Mouse (Mus musculus) heart, postnatal 36 days (tissue): ENCODE measurements around the gene Krtap27-1. TPM values are rescaled to one million over a fixed set of nuclear protein-coding genes. Genes with fewer than 3 reads are reported as not detected.

Experiments
- DNase-seq, 2 experiments: peaks; one replicate each; pipeline ENCODE4 v3.0.0; 2021 to 2022
- intact Hi-C: fragments of 180-260 bp; cut with DNase I; formaldehyde crosslinking; loops from one replicate; pipeline ENCODE4 v1.15.1; 2025
- total RNA-seq, 2 experiments: library from RNA; stranded (reverse); gene quantifications; 2 replicates each; pipeline ENCODE4 v1.2.3; 2021

Krtap27-1 gene
- total RNA-seq: not detected

DNA sequence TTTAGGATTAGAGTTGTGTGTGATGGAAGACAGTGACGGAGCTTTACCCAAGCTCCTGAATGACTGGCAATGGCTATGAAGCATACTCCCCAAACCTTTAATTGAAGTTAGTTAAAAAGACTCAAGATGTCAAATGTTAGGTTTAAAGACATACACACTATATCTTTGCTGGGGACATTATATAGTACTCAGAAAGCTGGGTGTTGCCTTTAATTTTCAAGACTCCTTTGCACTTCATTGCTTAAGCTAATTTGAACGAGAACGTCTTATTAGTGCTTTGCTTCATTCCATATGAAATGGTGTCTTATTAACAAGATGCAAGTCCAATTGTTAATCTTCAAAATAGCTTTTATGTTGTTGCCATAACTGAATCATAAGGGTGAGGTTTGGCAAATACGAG lies at the start of gene Krtap27-1:
Gene Krtap27-1 (minus strand): TSS at position 101 of the 400 bp plus-strand sequence.
- intact Hi-C loops: no loop called here
- DNase-seq: no peak

DNA sequence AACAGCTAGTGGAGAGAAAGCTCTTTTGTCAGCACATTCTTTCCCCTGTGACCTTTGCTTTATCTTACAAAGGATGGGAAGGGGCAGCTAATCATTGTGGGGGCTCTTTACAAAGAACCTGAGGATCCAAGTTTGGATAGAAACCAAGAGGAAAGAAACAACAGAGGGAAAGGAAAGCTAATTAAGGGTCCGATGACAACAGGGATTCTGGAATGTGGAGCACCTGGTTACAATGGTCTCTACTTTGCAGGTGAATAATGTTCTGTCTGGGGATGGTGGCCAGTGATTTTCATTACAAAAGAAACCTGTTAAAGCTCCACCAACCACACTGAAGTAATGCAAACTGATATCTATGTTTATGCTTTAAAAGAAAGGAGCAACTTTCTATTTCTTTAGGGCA lies 48.6 kb upstream of the Krtap27-1 start:
- no peak for DNase-seq
- intact Hi-C loops: no loop called here

DNA sequence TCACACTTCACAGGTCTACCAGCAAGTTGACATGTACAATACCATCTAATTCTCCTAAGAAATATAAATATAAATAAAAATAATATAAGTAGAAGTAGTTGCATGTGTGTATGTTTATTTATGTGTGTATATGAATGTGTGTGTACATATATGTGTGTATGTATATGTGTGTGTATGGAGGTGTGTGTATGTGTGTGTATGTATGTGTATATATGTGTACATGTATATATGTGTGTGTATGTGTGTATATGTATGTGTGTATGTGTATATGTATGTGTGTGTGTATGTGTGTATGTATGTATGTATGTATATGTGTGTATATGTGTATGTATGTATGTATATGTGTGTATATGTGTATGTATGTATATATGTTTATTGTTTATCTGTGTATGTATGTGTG lies 45.1 kb upstream of the Krtap27-1 start:
- no peak for DNase-seq
- intact Hi-C loops: no loop called here

DNA sequence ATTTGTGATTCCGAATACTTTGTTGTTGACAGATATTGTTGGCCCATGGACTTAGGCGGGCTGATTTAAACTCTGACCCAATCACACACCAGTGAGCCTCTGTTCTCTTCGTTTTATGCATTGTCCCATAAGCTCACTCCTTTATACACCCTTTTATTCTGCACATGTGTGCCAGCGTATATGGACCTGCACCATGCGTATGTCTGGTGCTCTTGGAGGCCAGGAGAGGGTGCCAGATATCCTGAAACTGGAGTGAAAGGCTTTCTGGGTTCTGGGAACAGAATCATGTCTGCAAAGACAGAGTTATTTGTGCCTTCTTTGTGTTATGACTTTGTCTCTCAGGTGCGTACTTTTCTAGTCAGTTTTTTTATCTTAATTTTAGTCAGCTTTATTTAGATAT lies 39.8 kb upstream of the Krtap27-1 start:
- intact Hi-C loops: no loop called here

DNA sequence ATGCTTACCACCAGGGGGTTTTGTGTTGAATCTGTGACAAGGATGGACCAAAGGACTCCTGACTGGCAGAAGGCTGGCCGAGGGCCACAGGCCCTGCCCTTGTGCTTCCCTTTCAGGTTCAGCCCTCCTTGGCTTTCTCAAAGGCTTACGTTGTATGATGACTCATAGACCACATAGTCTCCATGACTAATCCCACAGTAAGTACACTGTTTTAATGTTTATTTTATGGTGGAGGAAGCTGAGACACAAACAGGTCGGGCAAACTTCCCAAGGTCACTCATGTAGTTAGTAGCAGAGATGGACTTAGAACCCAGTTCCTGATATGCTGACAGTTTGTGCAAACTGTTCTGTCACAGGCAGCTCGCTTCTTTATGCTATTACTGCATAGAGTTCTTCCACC lies 39.3 kb upstream of the Krtap27-1 start:
- DNase-seq: no peak
- intact Hi-C loops: no loop called here

More for the DNA sequence above, 39.8 kb upstream of the Krtap27-1 start:
- no peak for DNase-seq

DNA sequence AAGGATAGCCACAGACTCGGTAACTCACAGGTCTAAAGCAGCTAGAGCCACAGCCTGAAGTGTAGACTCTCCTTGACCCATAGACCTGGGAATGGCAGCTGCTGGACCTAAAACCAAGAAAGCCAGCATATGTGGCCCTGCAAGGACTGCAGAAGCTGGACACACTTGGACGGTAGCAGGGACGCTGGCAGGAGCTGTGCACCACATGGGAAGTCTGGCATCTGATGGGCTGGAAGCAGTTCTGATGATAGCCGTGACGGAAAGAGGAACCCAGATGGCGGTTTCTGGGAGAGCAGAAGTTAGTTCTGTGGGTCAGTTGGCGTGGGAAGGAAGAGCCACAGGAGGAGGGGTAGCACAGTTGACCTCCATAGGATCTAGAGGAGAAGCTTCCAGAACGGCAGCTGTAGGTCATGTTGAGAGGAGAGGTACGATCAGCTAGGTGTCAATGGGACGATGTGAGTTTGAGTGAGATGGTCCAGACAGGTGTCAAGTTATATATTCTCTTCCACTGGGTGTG lies 36.1 kb upstream of the Krtap27-1 start, which contains the start of gene 2310061N02Rik:
Gene 2310061N02Rik (minus strand): TSS at position 467 of the 517 bp plus-strand sequence.
- intact Hi-C loops: no loop called here
- DNase-seq: no peak

DNA sequence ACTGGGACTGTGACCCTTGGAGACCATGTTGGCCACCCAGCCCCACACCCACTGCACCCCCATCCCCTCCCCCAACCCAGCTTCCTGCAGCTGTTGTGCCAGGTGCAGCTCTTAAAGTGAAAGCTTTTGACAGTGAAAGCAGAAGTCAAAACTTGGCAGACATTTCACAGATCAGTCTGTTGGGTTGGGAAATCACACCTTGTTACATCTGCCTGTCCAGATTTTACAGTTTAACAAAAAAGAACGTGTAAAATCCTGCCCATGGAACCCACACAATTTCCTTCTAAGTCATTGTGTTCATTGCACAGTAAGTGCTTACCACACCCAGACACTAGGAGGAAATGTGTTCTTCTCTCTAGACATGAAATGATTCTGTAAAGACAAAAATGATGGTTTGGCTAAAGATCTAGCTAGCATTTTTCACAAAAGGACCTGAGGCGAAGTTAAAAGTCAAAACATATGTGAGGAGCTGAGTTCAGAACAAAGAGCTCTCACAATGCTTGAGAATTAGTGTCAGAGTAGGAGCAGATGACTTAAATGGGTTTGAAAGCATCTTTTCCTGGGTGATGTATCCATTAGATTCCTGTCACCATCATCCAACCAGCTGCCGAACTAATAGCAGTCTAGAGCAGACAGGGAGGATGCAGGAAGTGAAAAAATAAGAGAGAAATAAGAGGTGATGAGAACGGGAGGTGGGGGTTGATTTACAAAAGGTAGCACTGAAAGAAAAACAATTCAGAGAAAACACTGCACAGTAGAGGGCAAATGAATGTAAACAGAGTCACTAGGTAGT lies 29.8 kb upstream of the Krtap27-1 start:
- intact Hi-C loops: no loop called here
- DNase-seq: no peak

DNA sequence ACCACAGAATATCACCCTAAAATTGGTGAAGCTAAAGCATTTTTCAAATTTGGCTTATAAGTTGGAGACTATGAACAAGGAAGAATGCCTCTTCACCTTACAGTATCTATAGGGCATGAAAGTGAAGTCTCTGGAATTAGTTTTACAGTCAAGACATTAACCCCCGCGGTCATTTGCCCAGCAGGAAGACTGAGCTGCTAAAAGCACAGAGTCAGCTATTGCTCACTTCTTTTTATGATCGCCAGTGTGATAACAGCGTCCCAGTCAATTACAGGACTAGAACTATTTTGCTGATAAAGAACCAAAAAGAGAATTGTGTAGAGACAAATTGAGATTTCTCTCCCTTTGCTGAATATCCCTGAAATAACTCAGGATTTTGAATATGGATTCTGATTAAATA lies 24.8 kb upstream of the Krtap27-1 start:
- DNase-seq: no peak

DNA sequence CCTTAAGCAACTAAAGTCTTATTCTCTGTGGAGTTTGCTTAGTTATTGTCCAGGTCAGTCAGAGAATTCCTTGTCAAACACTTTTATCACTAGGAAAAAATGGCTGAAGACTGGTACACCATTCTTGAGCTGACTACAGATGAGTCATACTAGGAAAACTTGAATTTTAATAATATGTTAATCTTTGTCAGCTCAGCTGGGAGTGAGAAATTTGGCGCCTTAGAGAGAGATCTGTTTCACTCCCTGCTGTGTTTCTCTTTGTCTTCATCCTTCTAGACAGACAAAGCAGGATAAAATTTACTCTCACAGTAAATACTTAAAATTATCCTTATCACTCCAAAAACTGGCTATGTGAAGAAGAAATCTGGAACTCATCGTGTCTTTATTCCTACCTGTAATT lies 9.8 kb upstream of the Krtap27-1 start:
- DNase-seq: no peak
- intact Hi-C loops: no loop called here

More for the DNA sequence above, 24.8 kb upstream of the Krtap27-1 start:
- intact Hi-C loops: no loop called here

DNA sequence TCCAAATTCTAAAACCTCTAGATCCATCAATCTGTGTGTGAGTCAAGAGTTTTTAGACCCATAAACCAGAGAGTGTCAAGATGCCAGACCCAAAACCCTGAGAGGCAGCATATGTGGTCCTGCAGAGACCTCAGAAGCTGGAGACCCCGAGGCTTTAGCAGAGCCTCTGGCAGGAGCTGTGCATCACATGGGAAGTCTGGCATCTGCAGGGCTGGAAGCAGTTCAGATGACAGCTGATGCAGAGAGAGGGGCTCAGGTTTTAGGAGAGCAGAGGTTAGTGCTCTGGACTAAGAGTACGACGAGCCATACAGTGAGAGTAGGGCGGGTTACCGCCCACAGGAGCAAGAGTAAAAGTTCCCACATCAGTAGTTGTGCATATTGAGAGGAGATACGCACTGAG lies 7.6 kb upstream of the Krtap27-1 start:
- intact Hi-C loops: no loop called here
- DNase-seq: no peak

DNA sequence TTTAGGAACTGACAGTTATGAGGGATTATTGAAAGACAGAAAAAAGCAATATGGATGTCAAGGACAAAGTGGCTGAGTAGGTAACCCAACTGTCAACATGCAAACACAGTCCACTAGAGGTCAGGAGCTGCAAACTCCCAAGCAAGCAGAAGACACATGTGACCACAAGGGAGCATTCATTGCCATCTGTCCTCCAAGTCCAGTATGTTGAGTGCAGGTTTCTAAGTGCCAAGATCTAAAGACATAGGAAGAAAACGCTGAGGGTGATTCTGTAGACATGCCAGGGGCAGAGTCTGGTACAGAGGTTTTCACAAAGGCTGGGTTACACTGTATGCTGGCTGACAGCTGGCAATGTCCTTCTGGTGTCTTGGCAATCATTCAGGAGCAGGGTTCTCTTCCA lies 14.0 kb downstream of the Krtap27-1 start:
- intact Hi-C loops: no loop called here
- no peak for DNase-seq

DNA sequence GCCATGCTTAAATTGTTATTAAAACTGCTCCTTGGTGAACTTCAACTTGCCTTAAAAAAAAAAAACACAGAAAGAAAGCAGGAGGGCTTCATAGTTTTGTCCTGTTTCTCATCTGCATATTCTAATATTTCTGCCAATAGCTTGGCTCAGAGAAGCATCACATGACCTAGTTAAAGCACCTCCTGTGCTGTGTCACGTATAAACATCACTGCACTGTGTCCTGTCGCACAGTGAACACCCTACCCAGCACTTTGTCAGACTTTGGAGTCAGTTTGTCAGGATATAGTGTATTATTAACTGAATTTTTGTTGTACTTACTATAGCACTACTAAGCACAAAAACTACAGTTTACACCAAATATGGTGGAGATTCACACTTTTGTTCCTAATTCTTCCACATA lies 19.5 kb downstream of the Krtap27-1 start:
- DNase-seq: no peak
- intact Hi-C loops: no loop called here

DNA sequence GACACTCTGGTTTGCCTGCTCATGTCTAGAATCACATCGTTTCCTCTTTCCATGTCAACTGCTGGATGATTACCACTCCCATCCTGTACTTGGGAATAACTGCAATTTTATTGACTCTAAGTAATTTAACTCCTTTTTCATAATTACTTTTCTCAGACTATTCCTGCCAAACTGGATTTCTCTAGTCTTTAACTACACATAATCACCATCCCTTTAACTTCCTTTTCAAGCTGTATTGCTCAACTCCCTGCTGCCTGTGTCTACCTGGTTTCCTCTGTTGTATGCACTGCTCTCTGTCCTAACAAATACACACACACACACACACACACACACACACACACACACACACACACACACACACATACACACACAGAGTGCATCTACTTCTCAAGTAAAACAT lies 20.4 kb downstream of the Krtap27-1 start:
- no peak for DNase-seq
- intact Hi-C loops: no loop called here

DNA sequence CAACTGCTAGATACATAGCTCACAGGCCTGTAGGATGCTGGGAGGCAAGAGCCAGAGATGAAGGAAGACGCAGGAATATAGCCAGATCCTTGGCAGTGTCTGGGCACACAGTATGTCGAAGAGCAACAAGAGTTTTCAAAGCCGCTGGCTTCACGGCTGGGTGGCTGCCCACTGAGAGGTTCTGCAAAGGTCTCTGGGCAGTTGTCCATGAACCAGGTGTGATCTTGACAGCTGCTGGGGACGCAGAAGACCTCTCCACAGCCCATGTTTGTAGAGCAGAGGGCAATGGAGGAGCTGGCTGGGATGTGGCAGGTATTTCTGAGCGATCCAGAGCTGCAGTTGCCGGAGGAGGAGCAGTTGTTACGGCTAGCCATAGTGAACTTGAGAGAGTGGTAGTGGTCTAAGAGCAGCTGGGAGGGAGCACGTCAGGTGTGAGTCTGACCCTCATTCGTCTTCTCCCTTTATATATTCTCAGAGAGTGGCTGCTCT lies 24.1 kb downstream of the Krtap27-1 start, which contains the start of gene Krtap26-1:
Gene Krtap26-1 (minus strand): TSS at position 439 of the 489 bp plus-strand sequence.
- DNase-seq: no peak
- intact Hi-C loops: no loop called here

DNA sequence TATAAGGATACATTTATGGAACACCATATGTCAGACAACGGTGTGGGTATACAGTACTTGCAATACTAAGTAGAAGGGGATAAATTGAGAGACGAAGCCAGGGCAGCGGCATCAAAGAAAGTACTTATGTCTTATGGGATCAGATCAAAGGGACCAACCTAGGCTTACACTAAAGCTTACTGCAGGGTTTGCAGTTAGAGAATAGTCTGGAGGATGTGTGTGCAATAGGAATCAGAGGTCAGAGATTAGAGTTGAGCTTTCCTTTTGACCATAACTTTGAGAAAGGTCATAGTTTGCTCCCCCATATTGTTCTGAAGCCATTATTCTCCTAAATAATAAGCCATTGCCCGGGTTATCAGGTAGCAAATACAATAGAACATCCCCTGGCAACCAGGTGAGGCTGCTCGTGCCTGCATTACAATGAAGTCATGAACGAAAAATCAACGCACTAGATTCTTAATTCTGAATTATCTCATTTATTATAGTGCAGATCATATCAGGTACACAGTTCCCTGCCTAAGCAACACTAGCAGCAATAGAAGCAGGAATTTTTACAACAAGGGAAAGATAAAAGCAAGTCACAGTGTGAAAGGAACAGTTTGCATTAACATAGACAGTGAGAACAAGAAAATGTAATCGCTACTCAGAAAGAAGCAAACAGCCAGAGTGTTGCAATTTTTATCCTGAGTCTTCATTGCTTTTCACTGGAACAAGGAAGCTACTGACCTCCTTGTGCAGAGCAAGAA lies 24.9 kb downstream of the Krtap27-1 start:
- DNase-seq: no peak
- intact Hi-C loops: no loop called here

DNA sequence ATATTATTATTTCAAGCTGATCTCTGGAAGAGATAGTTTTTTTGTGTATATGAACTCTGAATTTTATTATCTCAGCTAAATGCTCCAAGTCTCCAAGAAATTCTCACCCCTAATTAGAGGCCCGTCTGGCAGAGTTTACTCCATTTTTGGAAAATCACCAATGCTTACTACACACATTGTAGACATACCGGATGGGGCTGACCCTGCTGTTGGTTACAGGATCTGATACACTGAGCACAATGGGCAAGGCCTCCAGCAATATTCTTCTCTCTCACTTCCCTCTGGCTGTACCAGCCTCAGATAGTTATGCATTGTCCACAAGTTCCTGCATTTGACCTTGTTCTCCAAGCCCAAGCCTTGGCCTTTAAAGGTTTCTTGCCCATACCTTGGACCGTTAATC lies 31.4 kb downstream of the Krtap27-1 start:
- intact Hi-C loops: no loop called here
- DNase-seq: no peak

DNA sequence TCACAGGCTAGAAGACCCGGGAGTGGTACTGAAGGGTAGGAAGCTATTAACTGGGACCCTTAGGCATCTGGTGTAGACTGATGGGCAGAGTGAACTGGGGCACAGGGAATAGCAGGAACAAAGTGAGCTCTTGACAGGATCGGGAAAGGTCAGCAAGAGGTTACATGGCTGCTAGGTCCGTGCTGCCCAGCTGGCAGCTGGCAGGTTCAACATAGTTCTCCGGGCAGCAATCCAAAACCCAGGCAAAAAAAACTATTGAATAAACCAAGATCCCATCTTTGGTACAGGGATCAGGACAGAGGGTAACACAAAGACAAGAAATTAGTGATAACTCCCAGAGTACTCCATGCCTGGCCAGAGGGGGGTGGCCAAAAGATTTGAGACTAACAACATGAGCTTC lies 36.3 kb downstream of the Krtap27-1 start:
- no peak for DNase-seq
- intact Hi-C loops: no loop called here

DNA sequence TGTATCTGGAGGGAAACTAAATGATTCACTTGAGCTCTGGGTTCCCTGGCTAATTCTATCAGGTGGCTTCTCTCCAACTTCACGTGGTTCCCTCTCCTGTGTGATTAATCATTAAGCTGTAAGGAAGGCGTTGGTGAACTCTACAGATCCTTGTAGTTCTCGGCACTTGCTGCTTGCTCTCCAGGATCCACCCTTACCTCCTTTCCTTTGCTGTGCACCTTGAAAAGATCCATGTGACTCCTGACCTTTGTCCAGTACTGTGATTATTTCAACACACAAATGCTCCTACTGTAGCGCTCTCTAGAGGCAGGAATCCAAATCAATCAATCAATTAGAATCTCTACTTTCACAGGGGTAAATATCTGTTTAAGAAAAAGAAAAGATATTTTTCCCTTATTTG lies 40.0 kb downstream of the Krtap27-1 start:
- DNase-seq: no peak
- intact Hi-C loops: no loop called here

DNA sequence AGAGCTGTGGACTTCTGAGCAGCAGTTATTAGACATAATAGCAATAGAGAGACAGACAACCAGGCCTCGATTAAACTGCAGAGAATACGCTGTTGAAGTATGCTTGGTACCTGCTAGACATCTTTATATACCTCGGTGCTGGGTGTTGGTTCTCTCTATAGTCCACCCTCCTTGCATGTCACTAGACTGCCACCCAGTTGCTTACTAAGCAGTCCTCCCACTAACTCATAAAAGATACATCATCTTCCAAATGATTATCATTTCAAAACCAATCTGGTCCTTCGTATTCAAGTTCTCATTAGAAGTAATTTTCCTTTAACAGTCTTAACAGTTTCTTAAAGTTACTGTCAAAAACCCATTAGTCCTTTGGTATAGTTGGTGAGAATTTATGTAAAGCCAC lies 43.9 kb downstream of the Krtap27-1 start, which contains the start of gene 2310079G19Rik:
Gene 2310079G19Rik (minus strand): TSS at position 101 of the 400 bp plus-strand sequence.
- no peak for DNase-seq
- intact Hi-C loops: no loop called here
